Mouse (Mus musculus) myocyte (in vitro differentiated cells): Measurements from ENCODE around the gene Speg. TPM values are rescaled to one million over a fixed set of nuclear protein-coding genes. Genes with fewer than 3 reads are reported as not detected.

ENCODE experiments used
- H3K27me3 ChIP-seq: one replicate; pipeline ENCODE4 v1.6.1; 2011; ENCODE audit not compliant: control insufficient read depth, insufficient read depth, insufficient read length
- H3K36me3 ChIP-seq: one replicate; pipeline ENCODE4 v1.6.1; 2011; ENCODE audit not compliant: control insufficient read depth, insufficient read depth
- H3K4me2 ChIP-seq: one replicate; pipeline ENCODE4 v1.6.1; 2011; ENCODE audit warnings: low read depth, control low read depth
- H3K4me3 ChIP-seq: one replicate; pipeline ENCODE4 v1.5.1; 2011; ENCODE audit warnings: mild to moderate bottlenecking, control low read depth, moderate library complexity
- H3K79me2 ChIP-seq: one replicate; pipeline ENCODE4 v1.6.1; 2011; ENCODE audit not compliant: control insufficient read depth, insufficient read depth
- H3ac ChIP-seq: one replicate; pipeline ENCODE4 v1.6.1; 2011; ENCODE audit not compliant: control insufficient read depth, insufficient read length
- CEBPB ChIP-seq: IDR thresholded peaks from 2 replicates; pipeline ENCODE4 v1.6.1; 2011; ENCODE audit warnings: mild to moderate bottlenecking, moderate library complexity; ENCODE audit not compliant: poor library complexity, insufficient read depth, severe bottlenecking
- E2F4 ChIP-seq: IDR thresholded peaks from one replicate; pipeline ENCODE4 v1.6.1; 2011; ENCODE audit warnings: mild to moderate bottlenecking, control low read depth, moderate library complexity; ENCODE audit not compliant: insufficient read depth
- MAX ChIP-seq: IDR thresholded peaks from one replicate; pipeline ENCODE4 v1.6.1; 2011; ENCODE audit warnings: low read depth, mild to moderate bottlenecking, control low read depth
- MYOD1 ChIP-seq, 3 experiments: IDR thresholded peaks; one replicate each; pipeline ENCODE4 v1.6.1; 2011; ENCODE audit warnings: control low read depth in 2 of 3, low read depth in 2 of 3, mild to moderate bottlenecking in 2 of 3, moderate library complexity in 1 of 3; ENCODE audit not compliant: insufficient read length in 2 of 3, control insufficient read depth in 1 of 3
- MYOG ChIP-seq, 3 experiments: IDR thresholded peaks; one replicate each; pipeline ENCODE4 v1.6.1; 2011; ENCODE audit warnings: control low read depth in 2 of 3, low read depth in 2 of 3, mild to moderate bottlenecking in 2 of 3; ENCODE audit not compliant: insufficient read length in 2 of 3, control insufficient read depth in 1 of 3, insufficient read depth in 1 of 3
- POLR2A ChIP-seq: IDR thresholded peaks from one replicate; pipeline ENCODE4 v1.6.1; 2011; ENCODE audit warnings: low read depth, mild to moderate bottlenecking, control low read depth, moderate library complexity; ENCODE audit not compliant: insufficient read length
- POLR2AphosphoS2 ChIP-seq: IDR thresholded peaks from one replicate; pipeline ENCODE4 v1.6.1; 2011; ENCODE audit warnings: low read depth, control low read depth; ENCODE audit not compliant: insufficient read length
- REST ChIP-seq: IDR thresholded peaks from one replicate; pipeline ENCODE4 v1.6.1; 2011; ENCODE audit warnings: mild to moderate bottlenecking, control low read depth, moderate library complexity; ENCODE audit not compliant: insufficient read depth, insufficient read length
- SRF ChIP-seq: IDR thresholded peaks from one replicate; pipeline ENCODE4 v1.6.1; 2011; ENCODE audit warnings: low read depth; ENCODE audit not compliant: control insufficient read depth, insufficient read length
- TCF12 ChIP-seq: IDR thresholded peaks from one replicate; pipeline ENCODE4 v1.6.1; 2011; ENCODE audit warnings: mild to moderate bottlenecking, control low read depth; ENCODE audit not compliant: poor library complexity, insufficient read depth, severe bottlenecking
- TCF3 ChIP-seq: IDR thresholded peaks from one replicate; pipeline ENCODE4 v1.6.1; 2011; ENCODE audit warnings: low read depth, control low read depth; ENCODE audit not compliant: insufficient read length
- USF1 ChIP-seq: IDR thresholded peaks from one replicate; pipeline ENCODE4 v1.6.1; 2011; ENCODE audit warnings: low read depth, mild to moderate bottlenecking, control low read depth, moderate library complexity
- polyA plus RNA-seq: library from polyadenylated mRNA; unstranded; fragments of >200 nt; fragmentation: generic; extraction: Trizol; gene quantifications from one replicate; pipeline ENCODE4 v1.2.1, GENCODE M21; 2012; ENCODE audit warnings: missing spikeins

Gene Speg
- polyA plus RNA-seq, 1 experiment, result 42.3 TPM

GRCm38 (mm10) chr1:75363868-75364267 is 11.2 kb upstream of the Speg start:
- Histone ChIP-seq H3K27me3 (no peaks in the 10 kb centered on the region), H3K4me3 (peak overlapping the region; percentile 88), H3K4me2 (peak overlapping the region; percentile 87), H3ac (no peak overlapping the region), H3K36me3 (peaks cover 50% of the 10 kb centered on the region), H3K79me2 (peaks cover 43% of the 10 kb centered on the region)
- TF ChIP-seq USF1, result no peak
- peak; percentile 21 for TF ChIP-seq POLR2AphosphoS2

- no peak overlapping the region for H3K4me3 ChIP-seq
- no peak overlapping the region for H3ac ChIP-seq
- peaks cover 50% of the 10 kb centered on the region for H3K36me3 ChIP-seq
- TF ChIP-seq TCF3, result no peak
- no peak for TF ChIP-seq TCF12
- TF ChIP-seq CEBPB, result no peak
- TF ChIP-seq E2F4, result no peak
- TF ChIP-seq MYOD1 (IDR thresholded peaks at IDR 0.05; ENCODE audit: control insufficient read depth in 1 of 3, insufficient read length in 2 of 3, low read depth in 2 of 3), result no peak
- peak overlapping the region; percentile 87 for H3K4me2 ChIP-seq
- H3K79me2 ChIP-seq, result peaks cover 38% of the 10 kb centered on the region
- no peaks in the 10 kb centered on the region for H3K27me3 ChIP-seq
Measured at GRCm38 (mm10) chr1:75365510-75366137, 9.5 kb upstream of the Speg start.

- Histone ChIP-seq H3K79me2 (peaks cover 3% of the 10 kb centered on the region), H3ac (no peak overlapping the region), H3K4me3 (no peak overlapping the region), H3K36me3 (peaks cover 25% of the 10 kb centered on the region), H3K27me3 (no peaks in the 10 kb centered on the region), H3K4me2 (peak overlapping the region; percentile 51)
- TF ChIP-seq POLR2AphosphoS2 (peak; percentile 91), POLR2A (peak; percentile 27), MYOD1 (IDR thresholded peaks at IDR 0.05; ENCODE audit: control insufficient read depth in 1 of 3, insufficient read length in 2 of 3, low read depth in 2 of 3) (no peak)
Measured at GRCm38 (mm10) chr1:75369360-75369983, 5.6 kb upstream of the Speg start.

GRCm38 (mm10) chr1:75369984-75370660 is 5.0 kb upstream of the Speg start:
- peak overlapping the region; percentile 51 for H3K4me2 ChIP-seq
- H3ac ChIP-seq, result no peak overlapping the region
- H3K36me3 ChIP-seq, result peaks cover 18% of the 10 kb centered on the region
- TF ChIP-seq MYOD1 (IDR thresholded peaks at IDR 0.05; ENCODE audit: control insufficient read depth in 1 of 3, insufficient read length in 2 of 3, low read depth in 2 of 3) (peak in 1 of 3 experiments; percentile 77), REST (no peak), MYOG (IDR thresholded peaks at IDR 0.05; ENCODE audit: control insufficient read depth in 1 of 3, insufficient read depth in 1 of 3, insufficient read length in 2 of 3, low read depth in 2 of 3) (peak in 2 of 3 experiments; percentile 30 to 73), MAX (no peak), TCF12 (no peak), POLR2AphosphoS2 (peak; percentile 70), POLR2A (no peak), USF1 (no peak)
- no peaks in the 10 kb centered on the region for H3K79me2 ChIP-seq
- H3K27me3 ChIP-seq, result no peaks in the 10 kb centered on the region
- no peak overlapping the region for H3K4me3 ChIP-seq

GRCm38 (mm10) chr1:75371317-75372095 is 3.6 kb upstream of the Speg start:
- peaks cover 5% of the 10 kb centered on the region for H3K36me3 ChIP-seq
- H3ac ChIP-seq, result no peak overlapping the region
- TF ChIP-seq SRF (no peak), REST (no peak), TCF12 (no peak), MYOD1 (IDR thresholded peaks at IDR 0.05; ENCODE audit: control insufficient read depth in 1 of 3, insufficient read length in 2 of 3, low read depth in 2 of 3) (peak in 2 of 3 experiments; percentile 61 to 72), POLR2AphosphoS2 (peak; percentile 77), MYOG (IDR thresholded peaks at IDR 0.05; ENCODE audit: control insufficient read depth in 1 of 3, insufficient read depth in 1 of 3, insufficient read length in 2 of 3, low read depth in 2 of 3) (peak; percentile 32 to 90 (median 60)), USF1 (no peak), POLR2A (no peak), MAX (no peak), CEBPB (no peak)
- no peak overlapping the region for H3K4me2 ChIP-seq
- H3K27me3 ChIP-seq, result no peaks in the 10 kb centered on the region
- no peak overlapping the region for H3K4me3 ChIP-seq
- H3K79me2 ChIP-seq, result no peaks in the 10 kb centered on the region
